28 mouse cellular contexts compared by ENCODE assay signal in genomic region chrX:11829411-11830002, GRCm38 (mm10).
"Had no signal": no experiment of that assay in that cellular context is flagged by ENCODE, and none has a peak within 500 bp of the region (broad histone marks: within the 10 kb centered on the region; RNA-seq: fewer than 3 reads in every experiment).

No protein-coding gene starts in this region.

- H3K4me3 ChIP-seq: heart, embryonic 10.5 days; heart, embryonic 12.5 days; hindbrain, embryonic 10.5 days; hindbrain, embryonic 12.5 days; intestine, embryonic 15.5 days; layer of hippocampus, adult 2 months; limb, embryonic 10.5 days; limb, embryonic 12.5 days; liver, embryonic 13.5 days; liver, embryonic 15.5 days had no signal

- ATAC-seq: hindbrain, embryonic 16.5 days; inflammation-experienced regulatory T-cells, adult 6 months; intestine, embryonic 15.5 days; intestine, postnatal 0 days had no signal

- H3K27ac ChIP-seq: heart, embryonic 10.5 days; hindbrain, embryonic 10.5 days; hindbrain, embryonic 12.5 days; hindbrain, embryonic 14.5 days; intestine, embryonic 15.5 days; layer of hippocampus, adult 2 months; limb, embryonic 10.5 days; limb, embryonic 12.5 days; liver, embryonic 13.5 days; liver, embryonic 15.5 days had no signal

- DNase-seq: gastrocnemius, postnatal 14 days; gastrocnemius, postnatal 36 days; heart, adult 18-20 months; heart, postnatal 10 days; heart, postnatal 4 days; kidney, adult 18-20 months; kidney, adult 8-10 months; kidney, postnatal 10 days; kidney, postnatal 25 days; kidney, postnatal 4 days; layer of hippocampus, adult 9-11 months; layer of hippocampus, postnatal 36 days; liver; liver, embryonic 13.5 days had no signal

- H3K9me3 ChIP-seq: heart, embryonic 10.5 days; hindbrain, embryonic 10.5 days; hindbrain, embryonic 12.5 days; intestine, embryonic 15.5 days; limb, embryonic 10.5 days; limb, embryonic 12.5 days; liver, embryonic 13.5 days; liver, embryonic 15.5 days had no signal

- H3K4me1 ChIP-seq: heart, embryonic 10.5 days; heart, embryonic 12.5 days; hindbrain, embryonic 12.5 days; intestine, embryonic 15.5 days; liver, embryonic 13.5 days; liver, embryonic 15.5 days had no signal

- H3K4me2 ChIP-seq: heart, embryonic 12.5 days; hindbrain, embryonic 12.5 days; hindbrain, embryonic 14.5 days; intestine, embryonic 15.5 days; limb, embryonic 12.5 days; liver, embryonic 11.5 days; liver, embryonic 13.5 days; liver, embryonic 15.5 days had no signal

- H3K36me3 ChIP-seq: heart, embryonic 10.5 days; heart, embryonic 12.5 days; hindbrain, embryonic 10.5 days; hindbrain, embryonic 12.5 days; intestine, embryonic 15.5 days; limb, embryonic 10.5 days; limb, embryonic 12.5 days; liver, embryonic 13.5 days; liver, embryonic 15.5 days had no signal

- H3K9ac ChIP-seq: heart, embryonic 12.5 days; hindbrain, embryonic 12.5 days; hindbrain, embryonic 14.5 days; intestine, embryonic 15.5 days; limb, embryonic 12.5 days; liver, embryonic 13.5 days; liver, embryonic 15.5 days had no signal

- H3K27me3 ChIP-seq: heart, embryonic 12.5 days; intestine, embryonic 15.5 days; liver, embryonic 13.5 days; liver, embryonic 15.5 days had no signal
